Mouse (Mus musculus): ENCODE measurements at regions not wholly inside any gene's neighbourhood (a gene's known extent, or its start where the extent isn't known, plus 50 kb on each side); places are given as distances from the start of the nearest gene placed in this dataset.
"Not testable (repeated sequence)": the region's sequence is repeated elsewhere in the genome, so short reads cannot be mapped to it uniquely, and the experiment has no call there.

GRCm38 (mm10) chr13:28840142-28840541 is 113.4 kb downstream of the Sox4 start:
- no peak for DNase-seq (ENCODE audit: low spot score)

GRCm38 (mm10) chr13:28839084-28839483 is 114.4 kb downstream of the Sox4 start:
- DNase-seq (ENCODE audit: low spot score), result peak; percentile 29

- DNase-seq (ENCODE audit: low spot score), result no peak
These were observed 115.3 kb downstream of the Sox4 start for GRCm38 (mm10) chr13:28838216-28838615.

- not testable (repeated sequence) for DNase-seq (ENCODE audit: low spot score)
These were observed 116.3 kb downstream of the Sox4 start for GRCm38 (mm10) chr13:28837196-28837595.

GRCm38 (mm10) chr13:28833700-28834065 is 119.8 kb downstream of the Sox4 start:
- DNase-seq (ENCODE audit: low spot score), result no peak

- DNase-seq (ENCODE audit: low spot score), result no peak
These were observed 120.4 kb downstream of the Sox4 start for GRCm38 (mm10) chr13:28832855-28833699.

GRCm38 (mm10) chr13:28826284-28826683 is 127.2 kb downstream of the Sox4 start:
- DNase-seq (ENCODE audit: low spot score), result no peak

GRCm38 (mm10) chr13:28823985-28824384 is 129.5 kb downstream of the Sox4 start:
- DNase-seq (ENCODE audit: low spot score), result no peak

- no peak for DNase-seq (ENCODE audit: low spot score)
These were observed 130.1 kb downstream of the Sox4 start for GRCm38 (mm10) chr13:28823311-28823880.

- DNase-seq (ENCODE audit: low spot score), result no peak
These were observed 132.5 kb downstream of the Sox4 start for GRCm38 (mm10) chr13:28820868-28821533.

- no peak for DNase-seq (ENCODE audit: low spot score)
These were observed 139.4 kb downstream of the Sox4 start for GRCm38 (mm10) chr13:28814127-28814526.

- peak; percentile 56 for DNase-seq (ENCODE audit: low spot score)
These were observed 141.6 kb downstream of the Sox4 start for GRCm38 (mm10) chr13:28811667-28812575.

GRCm38 (mm10) chr13:28811081-28811439 is 142.5 kb downstream of the Sox4 start:
- DNase-seq (ENCODE audit: low spot score), result peak; percentile 71

- DNase-seq (ENCODE audit: low spot score), result peak; percentile 62
These were observed 143.0 kb downstream of the Sox4 start for GRCm38 (mm10) chr13:28810326-28811080.

- no peak for DNase-seq (ENCODE audit: low spot score)
These were observed 148.2 kb downstream of the Sox4 start for GRCm38 (mm10) chr13:28805302-28805701.

- DNase-seq (ENCODE audit: low spot score), result peak; percentile 68
These were observed 152.1 kb downstream of the Sox4 start for GRCm38 (mm10) chr13:28801210-28801954.

- no peak for DNase-seq (ENCODE audit: low spot score)
These were observed 152.8 kb downstream of the Sox4 start for GRCm38 (mm10) chr13:28800676-28801075.

GRCm38 (mm10) chr13:28799474-28799873 is 154.0 kb downstream of the Sox4 start:
- no peak for DNase-seq (ENCODE audit: low spot score)

- no peak for DNase-seq (ENCODE audit: low spot score)
These were observed 155.7 kb downstream of the Sox4 start for GRCm38 (mm10) chr13:28797617-28798475.

- DNase-seq (ENCODE audit: low spot score), result no peak
These were observed 158.2 kb downstream of the Sox4 start for GRCm38 (mm10) chr13:28795274-28795673.
